ENCODE assay signal across 11 mouse cellular contexts in genomic region chr6:71734910-71735599, GRCm38 (mm10). TPM values are rescaled to one million over a fixed set of nuclear protein-coding genes. Genes with fewer than 3 reads are reported as not detected.
DNase-seq lines count a peak whose midpoint lies in the region; ATAC-seq and TF ChIP-seq lines count a peak whose summit lies in the region.
"Had no signal": no experiment of that assay in that cellular context is flagged by ENCODE, and none has a peak within 500 bp of the region (broad histone marks: within the 10 kb centered on the region; RNA-seq: fewer than 3 reads in every experiment).

No protein-coding gene starts in this region.

- peak overlapping the region; percentile 79 for H3K27ac ChIP-seq in heart, embryonic 10.5 days
- peak overlapping the region; percentile 25; the same call in 1 of the 2 replicates for H3K27ac ChIP-seq in lung, embryonic 15.5 days
- no peak overlapping the region for H3K27ac ChIP-seq in kidney, embryonic 14.5 days (ENCODE audit: low read depth, low read length)
- H3K27ac ChIP-seq in liver, embryonic 14.5 days, result no peak overlapping the region
- H3K27ac ChIP-seq in left cerebral cortex, adult 2 months, result no peak overlapping the region
- H3K27ac ChIP-seq: embryonic facial prominence, embryonic 13.5 days had no signal

- no peak for TF ChIP-seq EP300 in liver, embryonic 14.5 days (IDR thresholded peaks at IDR 0.05; ENCODE audit: low read depth)

- H3K4me3 ChIP-seq in heart, embryonic 10.5 days, result no peak overlapping the region
- H3K4me3 ChIP-seq in lung, embryonic 15.5 days, result no peak overlapping the region
- H3K4me3 ChIP-seq in kidney, embryonic 14.5 days (ENCODE audit: low read length), result no peak overlapping the region
- H3K4me3 ChIP-seq in liver, embryonic 14.5 days (ENCODE audit: insufficient read depth in 1 of 2, low read depth in 2 of 2, low read length in 2 of 2), result no peak overlapping the region
- H3K4me3 ChIP-seq in left cerebral cortex, adult 2 months, result no peak overlapping the region
- H3K4me3 ChIP-seq: embryonic facial prominence, embryonic 13.5 days had no signal

- H3K9me3 ChIP-seq in heart, embryonic 10.5 days, result no peaks in the 10 kb centered on the region
- H3K9me3 ChIP-seq in lung, embryonic 15.5 days, result no peaks in the 10 kb centered on the region
- H3K9me3 ChIP-seq in kidney, embryonic 14.5 days (ENCODE audit: control insufficient read depth, low read length), result no peaks in the 10 kb centered on the region
- no peaks in the 10 kb centered on the region for H3K9me3 ChIP-seq in liver, embryonic 14.5 days (ENCODE audit: control insufficient read depth, low read length)
- H3K9me3 ChIP-seq: embryonic facial prominence, embryonic 13.5 days had no signal

- WGBS in heart, embryonic 10.5 days, result 50% methylated on average over 4 of the region's 4 CpGs
- WGBS in lung, embryonic 15.5 days, result 25% methylated on average over 4 of the region's 4 CpGs
- WGBS in kidney, embryonic 14.5 days, result 25% methylated on average over 4 of the region's 4 CpGs
- 49% methylated on average over 4 of the region's 4 CpGs for WGBS in liver, embryonic 14.5 days (ENCODE audit: insufficient replicate concordance)

- H3K27me3 ChIP-seq in heart, embryonic 10.5 days (ENCODE audit: insufficient read depth, poor library complexity, severe bottlenecking), result no peaks in the 10 kb centered on the region
- H3K27me3 ChIP-seq in lung, embryonic 15.5 days, result no peaks in the 10 kb centered on the region
- no peaks in the 10 kb centered on the region for H3K27me3 ChIP-seq in kidney, embryonic 14.5 days (ENCODE audit: control insufficient read depth, insufficient read depth, low read length)
- H3K27me3 ChIP-seq in liver, embryonic 14.5 days (ENCODE audit: control insufficient read depth, insufficient read depth, low read length), result no peaks in the 10 kb centered on the region
- H3K27me3 ChIP-seq: embryonic facial prominence, embryonic 13.5 days had no signal

- H3K4me1 ChIP-seq in heart, embryonic 10.5 days, result peaks cover 24% of the 10 kb centered on the region
- peaks cover 5% of the 10 kb centered on the region; the same call in 1 of the 2 replicates for H3K4me1 ChIP-seq in lung, embryonic 15.5 days
- no peaks in the 10 kb centered on the region for H3K4me1 ChIP-seq in kidney, embryonic 14.5 days (ENCODE audit: control insufficient read depth, insufficient read depth, low read length)
- peaks cover 0 to 13% of the 10 kb centered on the region in 2 experiments; a peak in 2 of 4 replicates for H3K4me1 ChIP-seq in liver, embryonic 14.5 days (replicated peaks; ENCODE audit: control insufficient read depth in 2 of 2, insufficient read depth in 2 of 2, low read length in 1 of 2)

- H3K9ac ChIP-seq in lung, embryonic 15.5 days, result no peak overlapping the region
- no peak overlapping the region for H3K9ac ChIP-seq in kidney, embryonic 14.5 days (ENCODE audit: low read depth, low read length)
- no peak overlapping the region for H3K9ac ChIP-seq in liver, embryonic 14.5 days (replicated peaks)
- H3K9ac ChIP-seq: embryonic facial prominence, embryonic 13.5 days had no signal

- no peak for ATAC-seq in lung, embryonic 15.5 days (ENCODE audit: borderline replicate concordance, extremely low read depth, low FRiP score, low TSS enrichment)
- ATAC-seq in kidney, embryonic 14.5 days (ENCODE audit: low FRiP score, low TSS enrichment), result 0 out of 2 replicates have a peak, but pooled peaks have one; percentile 53
- ATAC-seq in liver, embryonic 14.5 days (ENCODE audit: insufficient read depth), result peak; percentile 39; the same call in 1 of the 2 replicates

- DNase-seq in heart, embryonic 10.5 days (ENCODE audit: low spot score), result no peak
- no peak for DNase-seq in heart, postnatal 10 days
- DNase-seq in lung, postnatal 14 days, result no peak
- no peak for DNase-seq in liver, embryonic 14.5 days (ENCODE audit: low read depth in 3 of 3, low spot score in 3 of 3)
- no peak for DNase-seq in right cerebral cortex, adult 18-20 months
- DNase-seq in left cerebral cortex, adult 2 months (ENCODE audit: extremely low spot score in 1 of 2, low spot score in 2 of 2), result no peak
- DNase-seq: cerebellum, adult 9-10 months; heart, postnatal 36 days had no signal

- TF ChIP-seq CTCF in liver, embryonic 14.5 days (IDR thresholded peaks at IDR 0.05; ENCODE audit: low read depth), result no peak
- no peak for TF ChIP-seq CTCF in left cerebral cortex, adult 2 months (IDR thresholded peaks at IDR 0.05)

- H3K4me2 ChIP-seq in lung, embryonic 15.5 days, result no peak overlapping the region
- no peak overlapping the region for H3K4me2 ChIP-seq in kidney, embryonic 14.5 days (replicated peaks; ENCODE audit: low read depth, low read length)
- H3K4me2 ChIP-seq in liver, embryonic 14.5 days (ENCODE audit: low read depth), result no peak overlapping the region
- H3K4me2 ChIP-seq: embryonic facial prominence, embryonic 13.5 days had no signal

- intact Hi-C loops in heart, postnatal 10 days (cut with DNase I), result no loop called here
- intact Hi-C loops in left cerebral cortex, adult 2 months (cut with DNase I), result no loop called here

- no peaks in the 10 kb centered on the region for H3K36me3 ChIP-seq in heart, embryonic 10.5 days
- no peaks in the 10 kb centered on the region for H3K36me3 ChIP-seq in lung, embryonic 15.5 days
- H3K36me3 ChIP-seq in kidney, embryonic 14.5 days (ENCODE audit: control insufficient read depth, insufficient read depth, low read length), result no peaks in the 10 kb centered on the region
- no peaks in the 10 kb centered on the region for H3K36me3 ChIP-seq in liver, embryonic 14.5 days (replicated peaks; ENCODE audit: control insufficient read depth, insufficient read depth, low read depth)
- H3K36me3 ChIP-seq: embryonic facial prominence, embryonic 13.5 days had no signal

RNA-seq across cellular contexts. Expression of gene Reep1, which starts 27.7 kb away (rescaled TPM):
- polyA plus RNA-seq in heart, embryonic 10.5 days (2016; fragmentation: Nextera tagmentation; extraction: Ambion mirVana), result 21.2 and 24.9 TPM in 2 replicates
- 10 to 100 TPM; 20.1 to 21.7 TPM for total RNA-seq in heart, postnatal 10 days (2021)
- 17.4 and 18.1 TPM in 2 replicates for polyA plus RNA-seq in lung, embryonic 15.5 days (2015; fragmentation: Nextera tagmentation; extraction: Ambion mirVana)
- polyA plus RNA-seq in kidney, embryonic 14.5 days (2014; fragmentation: Nextera tagmentation; extraction: Ambion mirVana), result 5.9 and 13.2 TPM in 2 replicates
- polyA plus RNA-seq in liver, embryonic 14.5 days (2012; rRNA removed), result 1.9 TPM in 2 replicates
- polyA plus RNA-seq in liver, embryonic 14.5 days (2014; fragmentation: Nextera tagmentation; extraction: Ambion mirVana), result 2.6 and 3.0 TPM in 2 replicates
- 10 to 100 TPM; 81.4 to 81.5 TPM for total RNA-seq in left cerebral cortex, adult 2 months (2021)

Comparison
In these comparisons a context has a peak if more than half of its experiments do, and no peak if none do; other contexts are left out.
1. H3K27ac ChIP-seq: peak in heart, embryonic 10.5 days (single experiment) and lung, embryonic 15.5 days (single experiment); none in kidney, embryonic 14.5 days (single experiment), liver, embryonic 14.5 days (single experiment) and left cerebral cortex, adult 2 months (single experiment).